Mouse (Mus musculus) activated CD4-positive, CD25-positive, alpha-beta regulatory T cell, adult 9 weeks (primary cell): ENCODE results near the gene Pdlim1. TPM values are rescaled to one million over a fixed set of nuclear protein-coding genes. Genes with fewer than 3 reads are reported as not detected.

ENCODE experiments used
- polyA plus RNA-seq: library from polyadenylated mRNA; unstranded; fragments of 100-300 nt; shearing (Covaris generic); gene quantifications from one replicate; pipeline ENCODE4 v1.2.1, GENCODE M21; 2017

Gene Pdlim1
- 238 TPM for polyA plus RNA-seq

GRCm38 (mm10) chr19:40271308-40271892 lies at the start of gene Pdlim1:
Gene Pdlim1, minus strand, starts transcription at chr19:40271842.

GRCm38 (mm10) chr19:40187160-40187559 lies 84.5 kb downstream of the Pdlim1 start, which contains the start of gene Cyp2c70:
Gene Cyp2c70, minus strand, starts transcription at chr19:40187333.

Other genes with a start within 250 kb of the Pdlim1 start
- not detected for gene Cyp2c54, start 198.0 kb downstream of the Pdlim1 start, polyA plus RNA-seq
- gene Cyp2c50, start 182.2 kb downstream of the Pdlim1 start, polyA plus RNA-seq, result not detected
- gene Cyp2c70, start 84.5 kb downstream of the Pdlim1 start, polyA plus RNA-seq, result not detected
- gene Sorbs1, start 241.9 kb upstream of the Pdlim1 start, polyA plus RNA-seq, result 25.4 TPM